Mouse (Mus musculus) brain, embryonic 14.5 days (tissue): ENCODE results near the gene Kif27.

Source experiments
- CTCF ChIP-seq: fragments of 200-500 bp; IDR thresholded peaks from 2 replicates; pipeline ENCODE4 v1.5.1; 2012; ENCODE audit warnings: inconsistent platforms, mild to moderate bottlenecking, moderate library complexity, borderline replicate concordance; ENCODE audit not compliant: insufficient read depth, insufficient read length; ENCODE audit errors: extremely low read depth
- POLR2A ChIP-seq: fragments of 200-500 bp; IDR thresholded peaks from 2 replicates; pipeline ENCODE4 v1.6.1; 2012; ENCODE audit warnings: mild to moderate bottlenecking, inconsistent platforms, borderline replicate concordance; ENCODE audit not compliant: poor library complexity, insufficient read depth, insufficient read length, severe bottlenecking; ENCODE audit errors: extremely low read depth

DNA sequence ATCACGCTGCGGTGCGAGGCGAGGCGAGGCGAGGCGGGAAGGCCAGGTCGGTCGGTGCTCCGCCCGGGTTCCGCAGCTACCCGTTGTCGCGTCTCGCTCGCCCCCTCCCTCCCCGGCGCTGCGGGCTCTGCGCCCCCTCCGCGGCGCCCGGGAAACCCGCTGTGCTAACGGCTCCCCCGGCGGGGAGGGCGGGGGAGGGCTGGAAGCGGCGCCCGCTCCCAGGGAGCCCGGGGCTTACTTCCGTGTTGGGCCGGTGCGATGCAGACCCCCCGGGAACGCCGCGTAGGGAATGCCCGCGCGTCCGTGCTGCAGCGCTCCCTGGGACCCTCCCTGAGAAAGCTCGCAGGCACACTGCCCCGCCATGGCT is 43.8 kb upstream of the Kif27 start:
- TF ChIP-seq CTCF (no peak), POLR2A (peak; percentile 11; the same call in 1 of the 2 replicates)
